Mouse (Mus musculus): ENCODE measurements around the gene Erv3.

Erv3 gene
- long read RNA-seq, experiment 1 = 0 reads
- long read RNA-seq, experiment 2 = 0 reads

GRCm38 (mm10) chr2:131859721-131860120 lies at the start of gene Erv3:
Erv3 (minus strand) TSS chr2:131859747.
- intact Hi-C loops (cut with DNase I) = no loop called here

GRCm38 (mm10) chr2:131908906-131909305 lies 49.4 kb upstream of the Erv3 start:
- intact Hi-C loops (cut with DNase I) = no loop called here

GRCm38 (mm10) chr2:131908351-131908861 lies 48.9 kb upstream of the Erv3 start:
- intact Hi-C loops (cut with DNase I) = no loop called here

- intact Hi-C loops (cut with DNase I) = no loop called here
Observed at GRCm38 (mm10) chr2:131907311-131907710, 47.8 kb upstream of the Erv3 start.

- intact Hi-C loops (cut with DNase I) = no loop called here
Observed at GRCm38 (mm10) chr2:131906846-131907245, 47.3 kb upstream of the Erv3 start.

- intact Hi-C loops (cut with DNase I) = no loop called here
Observed at GRCm38 (mm10) chr2:131906266-131906665, 46.7 kb upstream of the Erv3 start.

GRCm38 (mm10) chr2:131905776-131906175 lies 46.2 kb upstream of the Erv3 start:
- intact Hi-C loops (cut with DNase I) = no loop called here

GRCm38 (mm10) chr2:131905025-131905424 lies 45.5 kb upstream of the Erv3 start:
- intact Hi-C loops (cut with DNase I) = no loop called here

GRCm38 (mm10) chr2:131902867-131903266 lies 43.3 kb upstream of the Erv3 start:
- intact Hi-C loops (cut with DNase I) = no loop called here

- intact Hi-C loops (cut with DNase I) = no loop called here
Observed at GRCm38 (mm10) chr2:131902423-131902822, 42.9 kb upstream of the Erv3 start.

- intact Hi-C loops (cut with DNase I) = no loop called here
Observed at GRCm38 (mm10) chr2:131897336-131898109, 38.0 kb upstream of the Erv3 start.

GRCm38 (mm10) chr2:131896011-131896410 lies 36.5 kb upstream of the Erv3 start:
- intact Hi-C loops (cut with DNase I) = no loop called here

- intact Hi-C loops (cut with DNase I) = no loop called here
Observed at GRCm38 (mm10) chr2:131895106-131895505, 35.6 kb upstream of the Erv3 start.

GRCm38 (mm10) chr2:131892534-131892933 lies 33.0 kb upstream of the Erv3 start:
- intact Hi-C loops (cut with DNase I) = no loop called here

GRCm38 (mm10) chr2:131888233-131888632 lies 28.7 kb upstream of the Erv3 start:
- intact Hi-C loops (cut with DNase I) = no loop called here

GRCm38 (mm10) chr2:131886503-131887160 lies 27.1 kb upstream of the Erv3 start:
- intact Hi-C loops (cut with DNase I) = no loop called here

GRCm38 (mm10) chr2:131883136-131883535 lies 23.6 kb upstream of the Erv3 start:
- intact Hi-C loops (cut with DNase I) = no loop called here

- intact Hi-C loops (cut with DNase I) = no loop called here
Observed at GRCm38 (mm10) chr2:131881766-131882165, 22.2 kb upstream of the Erv3 start.

GRCm38 (mm10) chr2:131876551-131877265 lies 17.2 kb upstream of the Erv3 start:
- intact Hi-C loops (cut with DNase I) = no loop called here

GRCm38 (mm10) chr2:131873376-131873775 lies 13.8 kb upstream of the Erv3 start:
- intact Hi-C loops (cut with DNase I) = no loop called here

- intact Hi-C loops (cut with DNase I) = no loop called here
Observed at GRCm38 (mm10) chr2:131868983-131869382, 9.4 kb upstream of the Erv3 start.

GRCm38 (mm10) chr2:131866676-131867075 lies 7.1 kb upstream of the Erv3 start:
- intact Hi-C loops (cut with DNase I) = no loop called here

All from adrenal gland (tissue).